Mouse (Mus musculus): ENCODE data around the gene Hdhd5.

Gene Hdhd5

DNA sequence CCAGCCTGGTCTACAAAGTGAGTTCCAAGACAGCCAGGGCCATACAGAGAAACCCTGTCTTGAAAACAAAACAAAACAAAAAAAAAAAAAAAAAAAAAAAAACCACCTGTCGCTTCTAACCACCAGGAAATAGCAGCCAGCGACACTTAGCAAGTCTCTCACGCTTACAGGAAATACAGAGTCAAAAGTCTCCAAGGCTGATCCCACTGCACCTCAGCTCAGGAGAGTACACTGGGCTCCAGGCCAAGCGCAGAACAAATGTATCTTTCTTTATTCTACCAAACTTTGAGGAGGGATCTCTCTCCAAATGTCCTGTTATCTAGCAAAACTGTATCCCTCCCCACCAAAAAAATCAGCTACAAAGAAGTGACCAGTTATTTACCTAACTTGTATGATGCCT lies 2.0 kb downstream of the Hdhd5 start:
- DNase-seq, result no peak

GRCm38 (mm10) chr6:120524796-120525195 lies 6.3 kb downstream of the Hdhd5 start:
- DNase-seq, result no peak

- no peak for DNase-seq
Measured at GRCm38 (mm10) chr6:120519647-120520046, 11.5 kb downstream of the Hdhd5 start.

DNA sequence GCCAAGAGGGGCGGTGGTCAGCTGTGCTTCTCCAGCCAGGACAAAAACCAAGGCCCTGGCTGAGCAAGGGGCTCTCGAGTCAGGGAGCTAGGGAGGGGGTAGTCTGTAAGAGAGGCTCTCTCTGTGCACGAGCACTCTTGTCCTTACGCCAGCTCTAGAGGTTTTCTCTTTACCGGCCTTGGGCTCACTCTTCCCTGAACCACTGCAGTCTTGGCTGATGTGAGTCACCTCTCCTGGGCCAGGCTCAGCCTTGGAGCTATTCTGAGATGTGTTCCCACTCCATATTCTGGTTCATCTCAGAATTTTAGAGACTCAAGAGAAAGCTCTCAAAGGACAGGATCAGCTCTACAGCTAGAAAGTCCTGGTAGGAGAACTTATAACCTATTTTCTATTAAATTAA lies 13.8 kb downstream of the Hdhd5 start:
- no peak for DNase-seq

GRCm38 (mm10) chr6:120516879-120517278 lies 14.2 kb downstream of the Hdhd5 start:
- DNase-seq, result no peak

- no peak for DNase-seq
Measured at GRCm38 (mm10) chr6:120516422-120516821, 14.7 kb downstream of the Hdhd5 start.

GRCm38 (mm10) chr6:120511212-120511611 lies 19.9 kb downstream of the Hdhd5 start:
- no peak for DNase-seq

DNA sequence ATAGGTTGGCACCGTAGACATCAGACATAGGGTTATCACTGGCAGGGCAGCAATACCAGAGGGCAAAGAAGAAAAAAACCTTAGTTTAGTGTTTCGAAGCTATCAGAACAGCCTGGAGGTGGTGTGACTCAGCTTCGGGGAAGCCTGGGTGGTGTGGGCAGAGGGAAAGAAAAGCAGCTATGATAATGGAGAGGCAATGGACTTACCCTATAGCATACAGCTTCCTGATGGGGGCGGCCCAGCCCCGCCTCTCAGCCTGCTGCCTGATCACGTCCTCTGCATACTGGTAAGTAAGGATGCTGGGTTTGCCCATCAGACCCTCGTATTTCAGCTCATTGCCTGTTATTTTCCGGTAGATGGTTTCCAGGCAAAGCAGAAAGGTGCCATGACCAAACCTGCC lies 20.7 kb downstream of the Hdhd5 start:
- no peak for DNase-seq

GRCm38 (mm10) chr6:120509975-120510374 lies 21.1 kb downstream of the Hdhd5 start:
- DNase-seq, result no peak

GRCm38 (mm10) chr6:120508645-120509044 lies 22.5 kb downstream of the Hdhd5 start:
- no peak for DNase-seq

- no peak for DNase-seq
Measured at GRCm38 (mm10) chr6:120505531-120505930, 25.6 kb downstream of the Hdhd5 start.

GRCm38 (mm10) chr6:120504051-120504450 lies 27.1 kb downstream of the Hdhd5 start:
- no peak for DNase-seq

DNA sequence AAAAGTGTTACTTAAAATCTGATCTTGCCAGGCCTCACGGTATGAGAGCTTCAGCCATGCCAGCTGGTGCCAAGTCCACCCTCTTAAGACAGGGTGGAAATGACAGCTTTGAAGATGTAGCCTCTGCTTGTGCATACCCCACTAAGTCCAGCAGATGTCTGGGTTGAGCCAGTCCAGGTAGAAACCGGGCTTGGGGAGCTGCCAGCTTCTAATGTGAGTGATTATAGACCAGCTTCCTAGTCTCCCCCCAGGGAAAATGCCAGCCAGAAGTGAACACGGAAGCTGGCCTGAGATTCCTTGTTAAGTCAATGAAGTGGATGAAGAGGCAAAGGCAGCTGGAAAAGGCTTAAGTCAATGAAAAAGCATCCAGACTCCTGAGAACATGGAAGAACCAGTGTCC lies 34.6 kb downstream of the Hdhd5 start:
- no peak for DNase-seq

DNA sequence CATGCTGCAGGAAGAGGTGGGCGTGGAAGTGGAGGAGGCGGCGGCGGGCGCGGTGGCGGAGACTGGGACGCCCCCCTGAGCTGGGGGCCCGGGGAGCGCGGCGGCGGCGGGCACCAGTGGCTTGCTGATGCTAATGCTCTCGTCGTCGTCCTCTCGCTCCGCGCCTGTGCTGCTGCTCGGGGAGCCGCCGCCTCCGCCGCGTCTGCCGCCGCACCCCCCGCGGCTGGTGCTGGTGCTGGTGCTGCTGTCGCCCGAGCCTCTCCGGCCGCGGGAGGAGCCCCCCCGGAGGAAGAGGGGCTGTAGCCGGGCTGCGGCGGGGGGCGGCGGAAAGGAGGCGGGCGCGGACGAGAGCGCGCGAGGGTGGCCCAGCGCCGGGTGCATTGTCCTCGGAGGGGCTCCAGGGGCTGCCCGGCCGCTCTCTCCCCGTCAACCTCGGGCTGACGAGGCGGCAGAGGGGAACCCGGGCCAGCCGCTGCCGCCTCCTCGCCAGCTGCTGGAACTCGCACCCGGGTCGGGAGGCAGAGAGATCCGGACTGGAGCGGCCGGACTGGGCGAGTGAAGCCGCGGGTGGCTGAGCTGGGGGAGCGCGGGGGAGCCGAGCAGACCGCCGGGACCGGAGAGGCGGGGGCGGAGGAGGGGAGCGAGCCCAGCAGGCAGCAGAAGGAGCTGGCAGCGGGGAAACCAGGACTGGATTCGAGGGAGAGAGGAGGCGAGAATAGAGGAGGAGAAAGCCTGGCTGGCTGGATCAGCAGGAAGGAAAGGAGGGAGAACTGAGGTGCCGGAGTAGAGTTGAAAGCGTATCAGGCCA lies 37.5 kb downstream of the Hdhd5 start, which contains the start of gene Tmem121b:
Gene Tmem121b, minus strand, starts transcription at position 434 of the 808 bp plus-strand sequence.
- peak; percentile 81 for DNase-seq

GRCm38 (mm10) chr6:120492499-120493373 lies 38.4 kb downstream of the Hdhd5 start:
- DNase-seq, result peak; percentile 28

DNA sequence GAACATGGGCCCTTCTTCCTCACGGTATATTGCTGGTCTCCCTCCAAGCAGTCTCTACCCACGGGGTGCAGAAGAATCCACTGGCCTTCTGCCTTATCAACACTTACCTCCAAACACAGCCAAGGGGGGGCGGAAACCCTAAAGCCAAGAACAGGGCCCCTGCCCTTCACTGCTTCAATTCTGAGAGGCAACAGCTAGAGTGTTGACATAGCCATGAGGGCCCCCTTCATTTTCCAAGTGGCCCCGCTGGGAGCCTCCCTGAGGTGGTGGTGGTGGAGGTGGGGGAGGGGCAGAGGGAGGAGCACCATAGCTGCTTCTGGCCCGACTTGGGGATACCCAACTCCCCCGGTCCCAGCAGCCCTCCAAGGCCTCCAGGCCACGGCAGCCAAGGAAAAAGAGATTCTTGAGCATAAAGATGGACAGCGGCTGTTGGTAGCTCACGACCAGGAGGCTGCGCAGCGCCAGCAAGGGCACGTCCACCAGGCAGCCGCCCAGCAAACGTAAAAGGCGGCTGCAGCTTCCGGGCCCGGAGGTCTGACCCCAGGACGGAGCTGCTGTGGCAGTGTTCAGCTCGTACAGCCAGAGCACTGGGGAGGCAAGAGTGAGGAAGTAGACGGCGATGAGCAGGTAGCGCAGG lies 39.1 kb downstream of the Hdhd5 start:
- no peak for DNase-seq

GRCm38 (mm10) chr6:120491064-120491463 lies 40.1 kb downstream of the Hdhd5 start:
- no peak for DNase-seq

DNA sequence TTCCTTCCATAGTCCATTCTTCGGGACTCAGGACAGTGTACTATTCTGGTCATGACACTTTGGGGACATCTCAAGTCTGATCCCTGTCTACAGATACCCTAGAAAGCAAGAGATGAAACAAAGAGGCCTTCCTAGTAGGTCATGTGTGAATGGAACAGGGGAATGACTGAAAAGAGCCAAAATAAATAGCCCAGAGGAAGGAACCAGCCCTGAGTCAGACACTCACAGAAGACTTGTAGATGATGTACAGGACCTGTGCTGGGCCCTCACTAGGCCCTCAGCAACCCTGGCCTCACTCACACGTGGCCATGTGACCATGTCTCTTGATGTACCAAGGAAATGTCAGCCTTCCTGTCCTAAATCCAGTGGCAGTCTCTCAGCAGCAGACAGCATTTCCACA lies 41.7 kb downstream of the Hdhd5 start:
- no peak for DNase-seq

- no peak for DNase-seq
Measured at GRCm38 (mm10) chr6:120488647-120489046, 42.5 kb downstream of the Hdhd5 start.

- DNase-seq, result no peak
Measured at GRCm38 (mm10) chr6:120486051-120486510, 45.0 kb downstream of the Hdhd5 start.

- DNase-seq, result no peak
Measured at GRCm38 (mm10) chr6:120485038-120485437, 46.1 kb downstream of the Hdhd5 start.

GRCm38 (mm10) chr6:120483211-120483626 lies 47.9 kb downstream of the Hdhd5 start:
- no peak for DNase-seq

DNA sequence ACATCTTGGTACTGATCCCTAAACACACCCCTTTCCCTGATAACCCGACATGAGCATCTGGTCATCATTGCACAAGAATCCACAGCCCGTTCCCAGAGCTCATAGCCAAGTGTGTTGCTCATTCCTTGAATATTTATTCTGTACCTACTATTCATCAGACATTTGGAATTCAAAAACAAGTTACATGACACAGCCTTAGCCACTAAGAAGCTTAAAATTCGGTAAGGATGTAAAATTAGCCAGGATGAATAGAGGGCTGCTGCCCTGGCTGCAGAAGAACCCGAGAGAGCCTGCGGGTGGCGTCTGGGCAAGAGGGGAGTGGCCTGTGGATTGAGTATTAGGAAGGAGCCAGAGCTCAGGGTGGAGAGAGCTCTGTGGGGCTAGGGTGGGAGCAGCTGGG lies 48.4 kb downstream of the Hdhd5 start:
- no peak for DNase-seq
